Mouse (Mus musculus): ENCODE measurements around the gene Adamts1.

Gene Adamts1

DNA sequence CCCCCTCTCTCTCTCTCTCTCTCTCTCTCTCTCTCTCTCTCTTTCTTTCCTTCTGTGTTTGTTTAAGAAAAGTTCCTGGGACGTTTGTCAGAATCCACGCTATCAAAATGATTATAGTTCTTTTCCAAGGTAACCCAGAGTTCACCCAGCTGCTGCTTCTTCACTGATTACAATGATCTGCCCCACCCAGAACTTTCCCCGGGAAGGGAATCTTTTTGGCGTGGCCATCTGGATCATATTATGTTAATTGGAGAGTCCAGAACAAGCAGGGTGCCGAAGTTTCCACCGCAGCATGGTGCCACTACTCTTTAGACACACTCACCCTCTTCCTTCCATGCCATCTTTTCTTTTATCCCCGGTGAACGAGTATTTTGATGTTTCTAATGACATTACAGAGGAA lies 37.2 kb downstream of the Adamts1 start:
- no peak for DNase-seq (ENCODE audit: low spot score)

- DNase-seq (ENCODE audit: low spot score), result no peak
Measured at GRCm38 (mm10) chr16:85765167-85765566, 37.7 kb downstream of the Adamts1 start.

GRCm38 (mm10) chr16:85762052-85762665 lies 40.8 kb downstream of the Adamts1 start:
- no peak for DNase-seq (ENCODE audit: low spot score)

DNA sequence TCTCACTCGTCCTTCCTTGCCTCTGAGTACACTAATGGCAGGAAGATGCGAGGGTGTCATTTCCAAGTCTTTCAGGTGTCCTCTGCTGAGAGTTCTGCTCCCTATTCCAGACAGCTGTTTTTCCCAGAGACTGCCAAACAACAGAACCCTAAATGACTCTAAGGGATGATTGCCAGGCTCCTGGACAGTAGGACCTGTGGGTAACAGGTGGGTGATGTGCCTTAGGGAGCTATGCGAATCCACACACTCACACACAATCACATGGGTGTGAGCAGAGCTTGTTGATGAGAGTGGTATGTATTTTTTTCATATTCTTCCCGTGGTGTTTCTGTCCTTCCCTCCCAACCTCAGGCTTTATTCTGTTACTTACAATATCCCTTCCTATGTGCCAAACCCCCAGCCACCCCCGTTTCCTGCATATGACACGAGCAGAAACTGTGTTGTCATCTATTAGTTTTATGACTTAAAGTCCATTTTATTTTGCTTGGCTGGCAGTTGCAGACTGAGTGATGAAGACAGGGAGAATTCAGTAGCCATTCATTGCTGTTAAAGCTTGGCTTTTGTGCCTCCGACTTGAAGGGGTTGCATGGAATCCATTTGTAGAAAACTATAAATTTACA lies 41.8 kb downstream of the Adamts1 start:
- DNase-seq (ENCODE audit: low spot score), result no peak

DNA sequence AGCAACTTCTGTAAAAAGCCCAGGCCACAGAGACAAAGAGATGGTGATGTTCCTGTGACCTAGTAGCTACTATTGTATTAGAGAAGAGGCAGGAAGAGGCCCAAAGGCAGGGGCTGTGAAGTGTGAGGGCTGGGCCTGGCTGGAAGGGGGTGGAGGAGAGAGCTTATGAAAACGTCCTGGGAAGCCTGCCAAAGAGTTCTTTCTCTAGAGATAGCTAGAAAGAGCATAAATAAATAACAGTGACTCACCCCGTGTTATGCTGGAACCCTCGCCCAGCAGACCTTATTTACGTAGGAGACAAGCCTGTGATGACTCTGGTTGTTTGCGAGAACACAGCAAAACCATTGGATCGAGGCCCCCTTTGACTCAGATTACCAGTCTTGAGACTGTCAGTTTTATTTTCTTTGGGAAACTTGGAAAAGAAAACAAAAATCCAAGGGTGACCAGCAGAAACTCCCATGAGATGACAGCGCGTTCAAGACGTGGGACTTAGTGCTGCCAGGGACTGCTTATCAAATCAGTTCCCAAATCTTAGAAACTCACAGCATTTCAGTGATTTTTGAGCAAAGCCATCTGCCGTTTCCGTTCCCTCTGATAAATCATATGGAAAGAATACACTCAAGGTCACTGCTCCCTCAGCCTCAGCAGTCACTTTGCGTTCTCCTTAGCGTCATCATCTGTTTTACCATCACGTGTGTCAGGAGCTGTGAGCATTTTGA lies 46.7 kb downstream of the Adamts1 start:
- DNase-seq (ENCODE audit: low spot score), result peak; percentile 52

- no peak for DNase-seq (ENCODE audit: low spot score)
Measured at GRCm38 (mm10) chr16:85749335-85749734, 53.6 kb downstream of the Adamts1 start.

GRCm38 (mm10) chr16:85747589-85748360 lies 55.1 kb downstream of the Adamts1 start:
- DNase-seq (ENCODE audit: low spot score), result peak; percentile 11

DNA sequence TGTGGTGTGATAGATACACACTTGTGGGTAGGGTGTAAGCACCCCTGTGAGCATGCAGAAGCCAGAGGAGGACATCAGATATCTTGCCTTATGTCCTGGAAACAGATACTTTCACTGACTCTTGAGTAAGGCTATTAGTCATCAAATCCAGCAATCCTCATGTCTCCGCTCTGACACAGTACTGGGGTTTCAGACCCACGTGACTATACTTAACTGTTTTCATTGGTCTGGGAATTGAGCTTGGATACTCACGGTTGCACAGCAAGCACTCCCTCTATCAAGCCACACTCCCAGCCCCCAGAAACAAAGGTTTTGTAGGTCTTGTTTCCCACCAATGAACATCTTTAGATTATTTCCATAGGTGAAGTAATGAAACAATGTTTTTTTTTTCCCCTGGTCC lies 56.5 kb downstream of the Adamts1 start:
- no peak for DNase-seq (ENCODE audit: low spot score)
